Mouse (Mus musculus) hindbrain, embryonic 12.5 days (tissue): ENCODE data around the gene Dnajb2. TPM values are rescaled to one million over a fixed set of nuclear protein-coding genes. Genes with fewer than 3 reads are reported as not detected.

Experiments
- ATAC-seq: fragments of 200-750 bp; cut with Nextera tagmentation; 2 replicates; pipeline ENCODE4 v1.8.0; 2017; ENCODE audit warnings: moderate TSS enrichment; ENCODE audit not compliant: low FRiP score
- H3K27ac ChIP-seq: fragments of 300-500 bp; sonication (generic); 2 replicates; pipeline ENCODE4 v1.5.1; 2016; ENCODE audit warnings: mild to moderate bottlenecking
- H3K27me3 ChIP-seq: fragments of 300-500 bp; sonication (generic); 2 replicates; pipeline ENCODE4 v1.6.1; 2016; ENCODE audit warnings: mild to moderate bottlenecking
- H3K36me3 ChIP-seq: fragments of 300-500 bp; sonication (generic); 2 replicates; pipeline ENCODE4 v1.6.1; 2016; ENCODE audit warnings: mild to moderate bottlenecking
- H3K4me1 ChIP-seq: fragments of 300-500 bp; sonication (generic); 2 replicates; pipeline ENCODE4 v1.6.1; 2016
- H3K4me2 ChIP-seq: fragments of 300-500 bp; sonication (generic); replicated peaks from 2 replicates; pipeline ENCODE4 v1.6.1; 2016; ENCODE audit warnings: mild to moderate bottlenecking
- H3K4me3 ChIP-seq: fragments of 300-500 bp; sonication (generic); 2 replicates; pipeline ENCODE4 v1.5.1; 2016; ENCODE audit warnings: mild to moderate bottlenecking
- H3K9ac ChIP-seq: fragments of 300-500 bp; sonication (generic); 2 replicates; pipeline ENCODE4 v1.6.1; 2016; ENCODE audit warnings: mild to moderate bottlenecking, moderate library complexity
- H3K9me3 ChIP-seq: fragments of 300-500 bp; sonication (generic); replicated peaks from 2 replicates; pipeline ENCODE4 v1.6.1; 2016; ENCODE audit warnings: mild to moderate bottlenecking
- WGBS: fragments of 180-500 bp; shearing (Covaris S2); methylation state at CpG from one replicate; pipeline ENCODE4 v1.1.7; 2016; 5-methylcytosine and 5-hydroxymethylcytosine counted together
- microRNA-seq: library from miRNA; unstranded; fragments of <30 nt; microRNA quantifications from one replicate; pipeline ENCODE4, GENCODE M21; 2017
- polyA plus RNA-seq: library from polyadenylated mRNA; unstranded; fragments of >200 nt; fragmentation: Nextera tagmentation; extraction: Ambion mirVana; gene quantifications from 2 replicates; pipeline ENCODE4 v1.2.1, GENCODE M21; 2016

Gene Dnajb2
- polyA plus RNA-seq, 1 experiment from 2014 or later, result 54.6 TPM

DNA sequence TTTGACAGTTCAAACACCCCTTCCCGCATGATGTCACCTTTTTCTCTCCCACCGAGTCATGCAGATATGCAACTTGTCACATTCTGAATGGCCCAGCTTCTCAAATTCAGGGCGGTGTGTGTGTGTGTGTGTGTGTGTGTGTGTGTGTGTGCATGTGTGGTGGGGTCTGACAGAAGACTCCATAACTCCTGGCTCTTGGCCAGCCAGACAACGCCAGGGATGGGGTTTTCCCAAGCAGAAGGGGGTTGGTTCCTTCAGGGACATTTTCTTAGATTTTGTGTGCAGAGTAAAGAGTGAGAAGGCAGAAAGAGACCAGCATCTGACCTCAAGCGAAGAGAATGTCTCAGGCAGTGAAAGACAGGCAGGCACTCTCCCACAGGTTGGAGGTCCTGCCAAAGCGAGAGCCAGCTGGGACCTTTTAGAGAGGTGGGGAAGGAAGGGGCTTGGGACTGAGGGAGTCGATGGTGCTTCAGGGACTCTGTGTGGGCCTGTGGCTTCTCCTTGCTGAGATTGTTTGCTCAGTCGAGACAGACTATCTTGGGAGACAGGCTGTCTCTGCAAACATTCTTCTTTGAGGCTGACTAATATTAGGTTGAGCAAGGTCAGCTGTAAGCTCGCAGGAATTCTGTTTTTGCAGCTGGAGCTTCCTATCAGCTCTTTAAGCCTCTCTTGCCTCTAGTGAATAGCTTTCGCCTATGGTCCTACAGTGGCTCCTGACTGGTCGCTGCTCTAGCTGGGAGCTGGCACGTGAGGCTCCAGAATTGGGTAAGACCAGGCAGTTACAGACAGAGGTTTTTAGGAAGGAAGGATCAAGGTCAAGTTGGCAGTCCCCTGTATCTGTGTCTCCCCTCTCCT lies 56.5 kb downstream of the Dnajb2 start:
- Histone ChIP-seq H3K9me3 (no peaks in the 10 kb centered on the region), H3K27ac (peak overlapping the region; percentile 35; the same call in 1 of the 2 replicates), H3K9ac (no peak overlapping the region), H3K4me3 (no peak overlapping the region), H3K4me2 (no peak overlapping the region), H3K36me3 (no peaks in the 10 kb centered on the region), H3K27me3 (no peaks in the 10 kb centered on the region), H3K4me1 (peaks cover 26% of the 10 kb centered on the region)
- WGBS, result 57% methylated on average over 12 of the region's 12 CpGs
- ATAC-seq, result no peak

DNA sequence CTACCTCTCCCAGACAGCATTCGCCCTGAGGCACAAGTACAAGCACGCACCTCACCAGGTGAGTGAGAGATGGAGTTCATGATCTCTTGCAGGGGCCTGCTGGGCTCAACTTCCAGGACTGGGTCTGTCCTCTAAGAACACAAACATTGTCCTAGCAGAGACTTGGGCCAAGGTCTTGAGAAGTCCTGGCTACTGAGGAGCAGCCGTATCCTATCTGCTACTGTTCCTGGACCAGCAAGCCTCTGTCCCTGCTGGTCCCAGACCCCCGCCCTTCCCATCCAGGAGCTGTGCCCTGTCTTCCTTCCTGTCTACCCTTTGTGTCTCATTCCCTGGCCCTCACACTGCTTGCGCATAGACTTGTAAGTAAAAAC lies 57.1 kb downstream of the Dnajb2 start:
- H3K4me1 ChIP-seq, result peaks cover 20% of the 10 kb centered on the region
- no peak for ATAC-seq
- WGBS, result 83% methylated on average over 5 of the region's 5 CpGs
- H3K9ac ChIP-seq, result no peak overlapping the region
- H3K27me3 ChIP-seq, result no peaks in the 10 kb centered on the region
- no peak overlapping the region for H3K4me2 ChIP-seq
- no peaks in the 10 kb centered on the region for H3K9me3 ChIP-seq
- no peak overlapping the region for H3K27ac ChIP-seq
- H3K4me3 ChIP-seq, result no peak overlapping the region
- H3K36me3 ChIP-seq, result no peaks in the 10 kb centered on the region

- 79% methylated on average over 5 of the region's 5 CpGs for WGBS
- Histone ChIP-seq H3K27me3 (no peaks in the 10 kb centered on the region), H3K36me3 (no peaks in the 10 kb centered on the region), H3K9me3 (no peaks in the 10 kb centered on the region), H3K27ac (no peak overlapping the region), H3K4me1 (peaks cover 10% of the 10 kb centered on the region), H3K9ac (no peak overlapping the region), H3K4me2 (no peak overlapping the region), H3K4me3 (no peak overlapping the region)
- no peak for ATAC-seq
Measured at GRCm38 (mm10) chr1:75294294-75294693, 58.1 kb downstream of the Dnajb2 start.

Small RNA genes within 50 kb of the gene (microRNA-seq; reads per million reads assigned to microRNA genes)
- gene Gm27943, result not detected

Other genes starting within 250 kb of the Dnajb2 start
- 10.5 and 12.8 TPM in 2 replicates for gene Nhej1, start 111.2 kb upstream of the Dnajb2 start, polyA plus RNA-seq
- gene Slc23a3, start 102.5 kb upstream of the Dnajb2 start, polyA plus RNA-seq, result 0.10 TPM in 1 of 2 replicates, not detected in the other
- gene Cnppd1, start 93.7 kb upstream of the Dnajb2 start, polyA plus RNA-seq, result 66.4 and 67.0 TPM in 2 replicates
- gene Retreg2, start 93.6 kb upstream of the Dnajb2 start, polyA plus RNA-seq, result 81.6 and 83.1 TPM in 2 replicates
- 37.6 and 38.8 TPM in 2 replicates for gene Zfand2b, start 67.8 kb upstream of the Dnajb2 start, polyA plus RNA-seq
- gene Abcb6, start 56.0 kb upstream of the Dnajb2 start, polyA plus RNA-seq, result 37.9 and 41.3 TPM in 2 replicates
- gene Ankzf1, start 44.3 kb upstream of the Dnajb2 start, polyA plus RNA-seq, result 24.1 and 25.6 TPM in 2 replicates
- gene Atg9a, start 44.2 kb upstream of the Dnajb2 start, polyA plus RNA-seq, result 38.4 and 43.7 TPM in 2 replicates
- 21.2 and 26.3 TPM in 2 replicates for gene Glb1l, start 25.6 kb upstream of the Dnajb2 start, polyA plus RNA-seq
- 125 and 130 TPM in 2 replicates for gene Stk16, start 25.6 kb upstream of the Dnajb2 start, polyA plus RNA-seq
- gene Tuba4a, start 16.5 kb upstream of the Dnajb2 start, polyA plus RNA-seq, result 10.3 and 11.1 TPM in 2 replicates
- gene A630095N17Rik, start 4.3 kb upstream of the Dnajb2 start, polyA plus RNA-seq, result not detected in 2 replicates
- gene Ptprn, start 28.1 kb downstream of the Dnajb2 start, polyA plus RNA-seq, result 11.7 and 12.6 TPM in 2 replicates
- 50.0 and 56.8 TPM in 2 replicates for gene Resp18, start 42.0 kb downstream of the Dnajb2 start, polyA plus RNA-seq
- gene Dnpep, start 81.6 kb downstream of the Dnajb2 start, polyA plus RNA-seq, result 173 and 175 TPM in 2 replicates
- 2.3 and 10.5 TPM in 2 replicates for gene Des, start 123.9 kb downstream of the Dnajb2 start, polyA plus RNA-seq
- 19.1 and 19.7 TPM in 2 replicates for gene Speg, start 138.9 kb downstream of the Dnajb2 start, polyA plus RNA-seq
- 73.1 and 74.1 TPM in 2 replicates for gene Gmppa, start 199.5 kb downstream of the Dnajb2 start, polyA plus RNA-seq
- gene Asic4, start 214.0 kb downstream of the Dnajb2 start, polyA plus RNA-seq, result 18.3 and 19.0 TPM in 2 replicates
- 39.2 and 41.5 TPM in 2 replicates for gene Chpf, start 242.9 kb downstream of the Dnajb2 start, polyA plus RNA-seq
- gene Tmem198, start 243.1 kb downstream of the Dnajb2 start, polyA plus RNA-seq, result 25.3 and 25.7 TPM in 2 replicates